Comparison of ENCODE assay signal across 15 mouse cellular contexts in genomic region chr5:66917353-66918315, GRCm38 (mm10).
A peak's percentile ranks its signal among the peaks of the same experiment; 100 is the strongest.
DNase-seq lines count a peak whose midpoint lies in the region; ATAC-seq and TF ChIP-seq lines count a peak whose summit lies in the region.
"Had no signal": no experiment of that assay in that cellular context is flagged by ENCODE, and none has a peak within 500 bp of the region (broad histone marks: within the 10 kb centered on the region; RNA-seq: fewer than 3 reads in every experiment).

No protein-coding gene starts in this region.

- peaks cover 9% of the 10 kb centered on the region; the same call in 1 of the 2 replicates for H3K4me1 ChIP-seq in kidney, adult 2 months (ENCODE audit: control insufficient read depth, insufficient read depth, low read length)
- peaks cover 48% of the 10 kb centered on the region for H3K4me1 ChIP-seq in embryonic facial prominence, embryonic 10.5 days
- H3K4me1 ChIP-seq in hindbrain, embryonic 12.5 days, result peaks cover 40% of the 10 kb centered on the region
- H3K4me1 ChIP-seq in midbrain, embryonic 15.5 days, result peaks cover 18% of the 10 kb centered on the region
- H3K4me1 ChIP-seq: stomach, embryonic 15.5 days had no signal

- DNase-seq in kidney, adult 2 months, result no peak
- DNase-seq in kidney, adult 11 months, result no peak
- no peak for DNase-seq in embryonic facial prominence, embryonic 10.5 days (ENCODE audit: low spot score)
- no peak for DNase-seq in embryo, embryonic 10.5 days (ENCODE audit: low spot score)
- no peak for DNase-seq in B cell, adult 2 months
- no peak for DNase-seq in frontal cortex, postnatal 14 days (ENCODE audit: low spot score in 2 of 2)
- DNase-seq: cerebellum, adult 8-10 months; heart, postnatal 10 days; right cerebral cortex, postnatal 4 days; thymus, postnatal 36 days had no signal

- H3K9me3 ChIP-seq in embryonic facial prominence, embryonic 10.5 days, result no peaks in the 10 kb centered on the region
- no peaks in the 10 kb centered on the region for H3K9me3 ChIP-seq in hindbrain, embryonic 12.5 days (replicated peaks)
- H3K9me3 ChIP-seq in midbrain, embryonic 15.5 days, result no peaks in the 10 kb centered on the region
- H3K9me3 ChIP-seq: stomach, embryonic 15.5 days had no signal

- 0 out of 2 replicates have a peak, but pooled peaks have one; percentile 3 for TF ChIP-seq CTCF in kidney, adult 2 months (conservative IDR thresholded peaks at IDR 0.05; ENCODE audit: insufficient read depth, insufficient read length, low read depth, low read length)

- peak overlapping the region; percentile 27; the same call in 1 of the 2 replicates for H3K27ac ChIP-seq in kidney, adult 2 months (ENCODE audit: insufficient read depth, low read depth, low read length)
- H3K27ac ChIP-seq in embryonic facial prominence, embryonic 10.5 days (replicated peaks), result peak overlapping the region; percentile 40; the same call in 1 of the 2 replicates
- peak overlapping the region; percentile 85 for H3K27ac ChIP-seq in hindbrain, embryonic 12.5 days
- peak overlapping the region; percentile 73 for H3K27ac ChIP-seq in midbrain, embryonic 15.5 days
- H3K27ac ChIP-seq: stomach, embryonic 15.5 days had no signal

- WGBS in kidney, adult 2 months, result 87% methylated on average over 8 of the region's 8 CpGs
- WGBS in embryonic facial prominence, embryonic 10.5 days, result 82% methylated on average over 8 of the region's 8 CpGs
- WGBS in hindbrain, embryonic 12.5 days, result 69% methylated on average over 8 of the region's 8 CpGs
- WGBS in midbrain, embryonic 15.5 days, result 63% methylated on average over 8 of the region's 8 CpGs

- peak; percentile 32; the same call in 1 of the 2 replicates for ATAC-seq in hindbrain, embryonic 12.5 days (ENCODE audit: low FRiP score)
- 0 out of 2 replicates have a peak, but pooled peaks have one; percentile 25 for ATAC-seq in midbrain, embryonic 15.5 days (replicated peaks)
- ATAC-seq: activated CD4-positive, CD25-positive, alpha-beta regulatory T cell, adult 4 months; intestine, postnatal 0 days had no signal

- H3K4me3 ChIP-seq in kidney, adult 2 months (ENCODE audit: insufficient read depth, low read depth, low read length), result no peak overlapping the region
- H3K4me3 ChIP-seq in embryonic facial prominence, embryonic 10.5 days, result no peak overlapping the region
- H3K4me3 ChIP-seq in hindbrain, embryonic 12.5 days, result no peak overlapping the region
- H3K4me3 ChIP-seq in midbrain, embryonic 15.5 days, result no peak overlapping the region
- H3K4me3 ChIP-seq: stomach, embryonic 15.5 days had no signal

- no peak overlapping the region for H3K9ac ChIP-seq in hindbrain, embryonic 12.5 days
- no peak overlapping the region for H3K9ac ChIP-seq in midbrain, embryonic 15.5 days
- H3K9ac ChIP-seq: stomach, embryonic 15.5 days had no signal

- no peaks in the 10 kb centered on the region for H3K36me3 ChIP-seq in kidney, adult 2 months (ENCODE audit: control insufficient read depth, insufficient read depth, low read length)
- H3K36me3 ChIP-seq in embryonic facial prominence, embryonic 10.5 days (replicated peaks), result no peaks in the 10 kb centered on the region
- H3K36me3 ChIP-seq in hindbrain, embryonic 12.5 days, result no peaks in the 10 kb centered on the region
- H3K36me3 ChIP-seq in midbrain, embryonic 15.5 days (replicated peaks), result no peaks in the 10 kb centered on the region
- H3K36me3 ChIP-seq: stomach, embryonic 15.5 days had no signal

- no peak for TF ChIP-seq POLR2A in kidney, adult 2 months (IDR thresholded peaks at IDR 0.05; ENCODE audit: low read depth, low read length)

- H3K27me3 ChIP-seq in kidney, adult 2 months (replicated peaks; ENCODE audit: control insufficient read depth, insufficient read depth, low read length), result no peaks in the 10 kb centered on the region
- no peaks in the 10 kb centered on the region for H3K27me3 ChIP-seq in embryonic facial prominence, embryonic 10.5 days (replicated peaks; ENCODE audit: low read depth, poor library complexity, severe bottlenecking)
- H3K27me3 ChIP-seq in hindbrain, embryonic 12.5 days, result no peaks in the 10 kb centered on the region
- no peaks in the 10 kb centered on the region for H3K27me3 ChIP-seq in midbrain, embryonic 15.5 days (replicated peaks)
- H3K27me3 ChIP-seq: stomach, embryonic 15.5 days had no signal

- H3K4me2 ChIP-seq in hindbrain, embryonic 12.5 days (replicated peaks), result no peak overlapping the region
- H3K4me2 ChIP-seq in midbrain, embryonic 15.5 days, result no peak overlapping the region
- H3K4me2 ChIP-seq: stomach, embryonic 15.5 days had no signal

Comparison
In these comparisons a context has a peak if more than half of its experiments do, and no peak if none do; other contexts are left out.
1. H3K27ac ChIP-seq: peak in every context shown above with its lines; median percentile 85 in hindbrain, embryonic 12.5 days; 73 in midbrain, embryonic 15.5 days; 40 in embryonic facial prominence, embryonic 10.5 days; 27 in kidney, adult 2 months.